Mouse (Mus musculus) granulocyte monocyte progenitor cell, adult 5-6 weeks (primary cell): Measurements from ENCODE around the gene Eif4e1b. TPM values are rescaled to one million over a fixed set of nuclear protein-coding genes. Genes with fewer than 3 reads are reported as not detected.

Experiments used
- ATAC-seq: replicated peaks from 2 replicates; pipeline ENCODE4 v1.8.0; 2016; ENCODE audit warnings: mild to moderate bottlenecking, moderate TSS enrichment, inconsistent platforms; ENCODE audit not compliant: poor library complexity, severe bottlenecking
- total RNA-seq, 2 experiments: library from RNA; stranded (forward) in 1 of 2; stranded (reverse) in 1 of 2; fragments of 200-712, 200-1000 nt in 1 of 2; fragments of >200 nt in 1 of 2; fragmentation: Nextera tagmentation in 1 of 2; gene quantifications; 2 replicates each; pipeline ENCODE4 v1.2.3; 2014 to 2017

Gene Eif4e1b
- not detected in 2 replicates for total RNA-seq (2014; fragmentation: Nextera tagmentation)
- not detected in 2 replicates for total RNA-seq (2017)

GRCm38 (mm10) chr13:54783698-54784097 is at the start of gene Eif4e1b:
Eif4e1b (plus strand) TSS chr13:54783998.
- no peak for ATAC-seq

- ATAC-seq: no peak
Measured at GRCm38 (mm10) chr13:54736931-54737330, 46.9 kb upstream of the Eif4e1b start.

GRCm38 (mm10) chr13:54737488-54738212 is 46.1 kb upstream of the Eif4e1b start:
- ATAC-seq: no peak

- no peak for ATAC-seq
Measured at GRCm38 (mm10) chr13:54738213-54738601, 45.6 kb upstream of the Eif4e1b start.

- ATAC-seq: no peak
Measured at GRCm38 (mm10) chr13:54746110-54746509, 37.7 kb upstream of the Eif4e1b start.

GRCm38 (mm10) chr13:54746896-54747295 is 36.9 kb upstream of the Eif4e1b start:
- no peak for ATAC-seq

GRCm38 (mm10) chr13:54748190-54748589 is 35.6 kb upstream of the Eif4e1b start:
- no peak for ATAC-seq

GRCm38 (mm10) chr13:54748721-54749060 is 35.1 kb upstream of the Eif4e1b start:
- ATAC-seq: no peak

GRCm38 (mm10) chr13:54749061-54749863 is 34.5 kb upstream of the Eif4e1b start:
- ATAC-seq: peak; percentile 55

- ATAC-seq: no peak
Measured at GRCm38 (mm10) chr13:54749864-54750411, 33.9 kb upstream of the Eif4e1b start, which contains the start of gene Gprin1. Gprin1 (minus strand) TSS chr13:54749874.

GRCm38 (mm10) chr13:54750699-54751098 is 33.1 kb upstream of the Eif4e1b start:
- no peak for ATAC-seq

GRCm38 (mm10) chr13:54752656-54753055 is 31.1 kb upstream of the Eif4e1b start:
- no peak for ATAC-seq

GRCm38 (mm10) chr13:54753733-54754132 is 30.1 kb upstream of the Eif4e1b start:
- no peak for ATAC-seq

- no peak for ATAC-seq
Measured at GRCm38 (mm10) chr13:54754169-54755080, 29.4 kb upstream of the Eif4e1b start.

- ATAC-seq: no peak
Measured at GRCm38 (mm10) chr13:54755201-54755830, 28.5 kb upstream of the Eif4e1b start.

GRCm38 (mm10) chr13:54756156-54756712 is 27.6 kb upstream of the Eif4e1b start:
- ATAC-seq: no peak

GRCm38 (mm10) chr13:54757093-54757830 is 26.5 kb upstream of the Eif4e1b start:
- no peak for ATAC-seq

- ATAC-seq: peak; percentile 93
Measured at GRCm38 (mm10) chr13:54758045-54758755, 25.6 kb upstream of the Eif4e1b start.
